Mouse (Mus musculus) forebrain, embryonic 15.5 days (tissue): Measurements from ENCODE around the gene Lrrc40. TPM values are rescaled to one million over a fixed set of nuclear protein-coding genes. Genes with fewer than 3 reads are reported as not detected.
"Not testable (repeated sequence)": the region's sequence is repeated elsewhere in the genome, so short reads cannot be mapped to it uniquely, and the experiment has no call there.

Experiments
- ATAC-seq: fragments of 200-750 bp; cut with Nextera tagmentation; replicated peaks from 2 replicates; pipeline ENCODE4 v1.8.0; 2017; ENCODE audit warnings: mild to moderate bottlenecking, moderate TSS enrichment, moderate library complexity
- H3K27ac ChIP-seq: fragments of 300-500 bp; sonication (generic); replicated peaks from 2 replicates; pipeline ENCODE4 v1.5.1; 2015; ENCODE audit warnings: mild to moderate bottlenecking, inconsistent platforms
- H3K27me3 ChIP-seq: fragments of 300-500 bp; sonication (generic); 2 replicates; pipeline ENCODE4 v1.6.1; 2015; ENCODE audit warnings: inconsistent platforms
- H3K36me3 ChIP-seq: fragments of 300-500 bp; sonication (generic); 2 replicates; pipeline ENCODE4 v1.6.1; 2015; ENCODE audit warnings: mild to moderate bottlenecking, inconsistent platforms
- H3K4me1 ChIP-seq: fragments of 300-500 bp; sonication (generic); 2 replicates; pipeline ENCODE4 v1.6.1; 2015; ENCODE audit warnings: inconsistent platforms
- H3K4me2 ChIP-seq: fragments of 300-500 bp; sonication (generic); replicated peaks from 2 replicates; pipeline ENCODE4 v1.6.1; 2015; ENCODE audit warnings: mild to moderate bottlenecking, inconsistent platforms
- H3K4me3 ChIP-seq: fragments of 300-500 bp; sonication (generic); 2 replicates; pipeline ENCODE4 v1.5.1; 2015; ENCODE audit warnings: mild to moderate bottlenecking, inconsistent platforms
- H3K9ac ChIP-seq: fragments of 300-500 bp; sonication (generic); replicated peaks from 2 replicates; pipeline ENCODE4 v1.6.1; 2015; ENCODE audit warnings: mild to moderate bottlenecking, inconsistent platforms
- H3K9me3 ChIP-seq: fragments of 300-500 bp; sonication (generic); 2 replicates; pipeline ENCODE4 v1.6.1; 2016; ENCODE audit warnings: inconsistent platforms
- whole genome bisulfite sequencing: fragments of 180-500 bp; shearing (Covaris S2); methylation state at CpG from one replicate; pipeline ENCODE4 v1.1.7; 2015; ENCODE audit warnings: mixed read lengths; 5-methylcytosine and 5-hydroxymethylcytosine counted together
- polyA plus RNA-seq: library from polyadenylated mRNA; unstranded; fragments of >200 nt; fragmentation: Nextera tagmentation; extraction: Ambion mirVana; gene quantifications from 2 replicates; pipeline ENCODE4 v1.2.1, GENCODE M21; 2015

The Lrrc40 gene
- polyA plus RNA-seq, 1 experiment from 2014 or later, result 65.2 TPM

GRCm38 (mm10) chr3:158102530-158102929, 66.1 kb downstream of the Lrrc40 start:
- 70% methylated on average over 1 of the region's 1 CpGs for WGBS
- H3K4me2 ChIP-seq, H3K9ac ChIP-seq, H3K9me3 ChIP-seq, H3K4me3 ChIP-seq, H3K27me3 ChIP-seq, H3K27ac ChIP-seq, H3K36me3 ChIP-seq, ATAC-seq, H3K4me1 ChIP-seq: not testable (repeated sequence)

GRCm38 (mm10) chr3:158103467-158103866, 67.0 kb downstream of the Lrrc40 start:
- no peak overlapping the region for H3K4me2 ChIP-seq
- WGBS, result 82% methylated on average over 2 of the region's 2 CpGs
- H3K27ac ChIP-seq, result no peak overlapping the region
- ATAC-seq, result no peak
- no peaks in the 10 kb centered on the region for H3K36me3 ChIP-seq
- no peaks in the 10 kb centered on the region for H3K27me3 ChIP-seq
- no peak overlapping the region for H3K4me3 ChIP-seq
- H3K9me3 ChIP-seq, result no peaks in the 10 kb centered on the region
- H3K4me1 ChIP-seq, result no peaks in the 10 kb centered on the region
- no peak overlapping the region for H3K9ac ChIP-seq

GRCm38 (mm10) chr3:158105260-158105659, 68.8 kb downstream of the Lrrc40 start:
- H3K4me1 ChIP-seq, result no peaks in the 10 kb centered on the region
- 81% methylated on average over 1 of the region's 1 CpGs for WGBS

More at GRCm38 (mm10) chr3:158105260-158105659, 68.8 kb downstream of the Lrrc40 start:
- H3K4me2 ChIP-seq, result no peak overlapping the region
- no peak overlapping the region for H3K9ac ChIP-seq
- ATAC-seq, result 0 out of 2 replicates have a peak, but pooled peaks have one; percentile 32
- no peak overlapping the region for H3K4me3 ChIP-seq
- no peaks in the 10 kb centered on the region for H3K9me3 ChIP-seq
- H3K27me3 ChIP-seq, result no peaks in the 10 kb centered on the region
- H3K27ac ChIP-seq, result no peak overlapping the region
- no peaks in the 10 kb centered on the region for H3K36me3 ChIP-seq

Other genes starting within 250 kb of the Lrrc40 start
- gene Cth, start 111.6 kb upstream of the Lrrc40 start, polyA plus RNA-seq, result 3.5 and 3.7 TPM in 2 replicates
- 24.6 and 25.3 TPM in 2 replicates for gene Ankrd13c, start 89.4 kb upstream of the Lrrc40 start, polyA plus RNA-seq
- gene Srsf11, start within 50 bp of the Lrrc40 start, polyA plus RNA-seq, result 301 and 315 TPM in 2 replicates